Mouse (Mus musculus): ENCODE data around the gene Clps. TPM values are rescaled to one million over a fixed set of nuclear protein-coding genes. Genes with fewer than 3 reads are reported as not detected.

Gene Clps
- polyA plus RNA-seq, 1 experiment from 2014 or later, result not detected

- ATAC-seq (ENCODE audit: insufficient number of reproducible peaks, low FRiP score, low TSS enrichment, low read depth) (no peak), DNase-seq (ENCODE audit: low spot score) (no peak)
- 0 out of 2 replicates have a peak, but pooled peaks cover 2% of the 10 kb centered on the region for H3K27me3 ChIP-seq (ENCODE audit: control insufficient read depth, insufficient read depth, low read length)
- no peaks in the 10 kb centered on the region for H3K9me3 ChIP-seq (ENCODE audit: control insufficient read depth, low read length)
- no peak overlapping the region for H3K27ac ChIP-seq (replicated peaks; ENCODE audit: low read depth, low read length)
- WGBS, result 48% methylated on average over 12 of the region's 12 CpGs
- peaks cover 6% of the 10 kb centered on the region; the same call in 1 of the 2 replicates for H3K4me1 ChIP-seq (ENCODE audit: control insufficient read depth, insufficient read depth, low read length)
- H3K36me3 ChIP-seq (ENCODE audit: control insufficient read depth, insufficient read depth, low read length), result no peaks in the 10 kb centered on the region
- H3K4me2 ChIP-seq (ENCODE audit: low read depth, severe bottlenecking), result 0 out of 2 replicates have a peak overlapping the region, but pooled peaks have one; percentile 1
- no peak overlapping the region for H3K4me3 ChIP-seq (ENCODE audit: low read depth, low read length)
- H3K9ac ChIP-seq (ENCODE audit: low read length), result no peak overlapping the region
Observed at GRCm38 (mm10) chr17:28527184-28528042, 33.2 kb downstream of the Clps start.

DNA sequence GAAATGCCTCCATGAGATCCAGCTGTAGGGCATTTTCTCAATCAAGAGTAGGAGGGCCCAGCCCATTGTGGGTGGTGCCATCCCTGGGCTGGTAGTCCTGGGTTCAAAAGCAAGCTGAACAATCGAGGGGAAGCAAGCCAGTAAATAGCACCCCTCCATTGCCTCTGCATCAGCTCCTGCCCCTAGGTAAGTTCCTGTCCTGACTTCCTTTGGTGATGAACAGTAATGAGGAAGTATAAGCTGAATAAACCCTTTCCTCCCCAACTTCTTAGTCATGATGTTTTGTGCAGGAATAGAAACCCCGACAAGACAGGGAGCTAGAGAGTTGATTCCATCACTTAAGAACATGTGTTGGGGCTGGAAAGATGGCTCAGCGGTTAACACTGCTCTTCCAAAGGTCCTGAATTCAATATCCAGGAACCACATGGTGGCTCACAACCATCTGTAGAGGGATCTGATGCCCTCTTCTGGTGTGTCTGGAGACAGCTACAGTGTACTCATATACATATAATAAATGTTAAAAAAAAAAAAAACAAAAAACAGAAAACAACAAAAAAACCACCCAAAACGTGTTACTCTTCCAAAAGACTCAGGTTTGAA, 35.6 kb downstream of the Clps start:
- no peak overlapping the region for H3K9ac ChIP-seq (ENCODE audit: low read length)

GRCm38 (mm10) chr17:28524009-28524695, 36.4 kb downstream of the Clps start:
- DNase-seq (ENCODE audit: low spot score), result no peak
- Histone ChIP-seq H3K27ac (replicated peaks; ENCODE audit: low read depth, low read length) (no peak overlapping the region), H3K36me3 (ENCODE audit: control insufficient read depth, insufficient read depth, low read length) (no peaks in the 10 kb centered on the region), H3K27me3 (ENCODE audit: control insufficient read depth, insufficient read depth, low read length) (0 out of 2 replicates have a peak, but pooled peaks cover 2% of the 10 kb centered on the region), H3K9me3 (ENCODE audit: control insufficient read depth, low read length) (no peaks in the 10 kb centered on the region), H3K9ac (ENCODE audit: low read length) (no peak overlapping the region), H3K4me2 (ENCODE audit: low read depth, severe bottlenecking) (peak overlapping the region; percentile 87; the same call in 1 of the 2 replicates), H3K4me3 (ENCODE audit: low read depth, low read length) (no peak overlapping the region), H3K4me1 (ENCODE audit: control insufficient read depth, insufficient read depth, low read length) (peaks cover 8% of the 10 kb centered on the region)
- ATAC-seq (ENCODE audit: insufficient number of reproducible peaks, low FRiP score, low TSS enrichment, low read depth), result no peak
- 82% methylated on average over 23 of the region's 23 CpGs for WGBS

More for the DNA sequence above, 35.6 kb downstream of the Clps start:
- Histone ChIP-seq H3K4me2 (ENCODE audit: low read depth, severe bottlenecking) (no peak overlapping the region), H3K27me3 (ENCODE audit: control insufficient read depth, insufficient read depth, low read length) (0 out of 2 replicates have a peak, but pooled peaks cover 2% of the 10 kb centered on the region), H3K36me3 (ENCODE audit: control insufficient read depth, insufficient read depth, low read length) (no peaks in the 10 kb centered on the region), H3K9me3 (ENCODE audit: control insufficient read depth, low read length) (no peaks in the 10 kb centered on the region), H3K4me1 (ENCODE audit: control insufficient read depth, insufficient read depth, low read length) (peaks cover 8% of the 10 kb centered on the region), H3K4me3 (ENCODE audit: low read depth, low read length) (no peak overlapping the region), H3K27ac (replicated peaks; ENCODE audit: low read depth, low read length) (no peak overlapping the region)
- DNase-seq (ENCODE audit: low spot score), result no peak
- no peak for ATAC-seq (ENCODE audit: insufficient number of reproducible peaks, low FRiP score, low TSS enrichment, low read depth)
- WGBS, result 73% methylated on average over 4 of the region's 4 CpGs

DNA sequence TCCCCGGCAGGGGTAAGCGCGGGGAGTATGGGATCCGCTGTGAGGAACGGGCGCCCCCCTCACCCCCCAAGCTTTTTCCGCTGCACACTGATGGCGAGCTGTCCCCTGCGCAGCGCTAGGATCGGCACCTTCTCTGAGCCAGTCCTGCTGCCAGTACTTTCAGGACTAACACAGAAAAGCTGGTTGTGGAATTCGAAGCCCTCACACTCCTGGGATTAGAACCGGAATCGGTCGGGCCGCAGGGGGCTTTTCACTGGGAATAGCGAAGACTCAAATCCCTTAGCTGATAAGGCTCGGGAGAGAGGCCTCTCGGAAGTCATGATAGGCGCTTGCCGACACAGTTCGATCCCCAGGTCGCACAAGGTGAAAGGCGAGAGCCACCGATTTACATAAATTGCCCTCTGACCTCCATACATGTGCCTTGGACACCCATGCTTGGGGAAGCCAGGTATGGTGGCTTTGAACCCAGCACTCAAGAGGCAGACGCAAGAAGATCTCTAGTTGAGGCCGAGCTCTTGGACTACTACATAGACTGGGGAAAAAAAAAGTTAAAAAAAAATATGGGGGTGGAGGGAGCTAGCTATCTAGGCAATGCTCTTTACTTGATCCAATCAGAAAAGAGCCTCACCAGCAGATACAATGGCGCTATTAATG, 37.1 kb downstream of the Clps start:
- Histone ChIP-seq H3K4me3 (ENCODE audit: low read depth, low read length) (peak overlapping the region; percentile 67), H3K9me3 (ENCODE audit: control insufficient read depth, low read length) (no peaks in the 10 kb centered on the region), H3K36me3 (ENCODE audit: control insufficient read depth, insufficient read depth, low read length) (no peaks in the 10 kb centered on the region), H3K27me3 (ENCODE audit: control insufficient read depth, insufficient read depth, low read length) (0 out of 2 replicates have a peak, but pooled peaks cover 9% of the 10 kb centered on the region), H3K9ac (ENCODE audit: low read length) (peak overlapping the region; percentile 58), H3K4me1 (ENCODE audit: control insufficient read depth, insufficient read depth, low read length) (peaks cover 8% of the 10 kb centered on the region), H3K27ac (replicated peaks; ENCODE audit: low read depth, low read length) (peak overlapping the region; percentile 82), H3K4me2 (ENCODE audit: low read depth, severe bottlenecking) (peak overlapping the region; percentile 87)
- DNase-seq (ENCODE audit: low spot score) (no peak), ATAC-seq (ENCODE audit: insufficient number of reproducible peaks, low FRiP score, low TSS enrichment, low read depth) (no peak; the same call in 1 of the 2 replicates)
- WGBS, result 5% methylated on average over 28 of the region's 28 CpGs

- no peaks in the 10 kb centered on the region for H3K9me3 ChIP-seq (ENCODE audit: control insufficient read depth, low read length)
- H3K9ac ChIP-seq (ENCODE audit: low read length), result peak overlapping the region; percentile 76
- H3K4me3 ChIP-seq (ENCODE audit: low read depth, low read length), result peak overlapping the region; percentile 67
- WGBS, result under 1% methylated on average over 50 of the region's 66 CpGs
- peak; percentile 78 for ATAC-seq (ENCODE audit: insufficient number of reproducible peaks, low FRiP score, low TSS enrichment, low read depth)
- H3K36me3 ChIP-seq (ENCODE audit: control insufficient read depth, insufficient read depth, low read length), result no peaks in the 10 kb centered on the region
- H3K27ac ChIP-seq (replicated peaks; ENCODE audit: low read depth, low read length), result peak overlapping the region; percentile 82
- H3K4me2 ChIP-seq (ENCODE audit: low read depth, severe bottlenecking), result peak overlapping the region; percentile 87
- H3K27me3 ChIP-seq (ENCODE audit: control insufficient read depth, insufficient read depth, low read length), result 0 out of 2 replicates have a peak, but pooled peaks cover 13% of the 10 kb centered on the region
- peaks cover 8% of the 10 kb centered on the region for H3K4me1 ChIP-seq (ENCODE audit: control insufficient read depth, insufficient read depth, low read length)
- peak; percentile 90 for DNase-seq (ENCODE audit: low spot score)
Observed at GRCm38 (mm10) chr17:28522623-28523354, 37.8 kb downstream of the Clps start.

GRCm38 (mm10) chr17:28521920-28522319, 38.6 kb downstream of the Clps start:
- no peak overlapping the region for H3K9ac ChIP-seq (ENCODE audit: low read length)
- 28% methylated on average over 6 of the region's 6 CpGs for WGBS
- 0 out of 2 replicates have a peak, but pooled peaks cover 14% of the 10 kb centered on the region for H3K27me3 ChIP-seq (ENCODE audit: control insufficient read depth, insufficient read depth, low read length)

GRCm38 (mm10) chr17:28521071-28521726, 39.4 kb downstream of the Clps start:
- H3K9ac ChIP-seq (ENCODE audit: low read length), result no peak overlapping the region
- peaks cover 5% of the 10 kb centered on the region for H3K4me1 ChIP-seq (ENCODE audit: control insufficient read depth, insufficient read depth, low read length)
- WGBS, result 57% methylated on average over 5 of the region's 5 CpGs
- no peak overlapping the region for H3K4me2 ChIP-seq (ENCODE audit: low read depth, severe bottlenecking)
- H3K4me3 ChIP-seq (ENCODE audit: low read depth, low read length), result no peak overlapping the region
- DNase-seq (ENCODE audit: low spot score), result no peak
- ATAC-seq (ENCODE audit: insufficient number of reproducible peaks, low FRiP score, low TSS enrichment, low read depth), result no peak
- H3K36me3 ChIP-seq (ENCODE audit: control insufficient read depth, insufficient read depth, low read length), result no peaks in the 10 kb centered on the region
- no peaks in the 10 kb centered on the region for H3K9me3 ChIP-seq (ENCODE audit: control insufficient read depth, low read length)
- H3K27me3 ChIP-seq (ENCODE audit: control insufficient read depth, insufficient read depth, low read length), result 0 out of 2 replicates have a peak, but pooled peaks cover 14% of the 10 kb centered on the region
- H3K27ac ChIP-seq (replicated peaks; ENCODE audit: low read depth, low read length), result no peak overlapping the region

More at GRCm38 (mm10) chr17:28521920-28522319, 38.6 kb downstream of the Clps start:
- DNase-seq (ENCODE audit: low spot score) (no peak), ATAC-seq (ENCODE audit: insufficient number of reproducible peaks, low FRiP score, low TSS enrichment, low read depth) (no peak)
- H3K4me3 ChIP-seq (ENCODE audit: low read depth, low read length), result no peak overlapping the region
- peaks cover 5% of the 10 kb centered on the region for H3K4me1 ChIP-seq (ENCODE audit: control insufficient read depth, insufficient read depth, low read length)
- H3K4me2 ChIP-seq (ENCODE audit: low read depth, severe bottlenecking), result peak overlapping the region; percentile 87
- H3K36me3 ChIP-seq (ENCODE audit: control insufficient read depth, insufficient read depth, low read length), result no peaks in the 10 kb centered on the region
- no peaks in the 10 kb centered on the region for H3K9me3 ChIP-seq (ENCODE audit: control insufficient read depth, low read length)
- H3K27ac ChIP-seq (replicated peaks; ENCODE audit: low read depth, low read length), result no peak overlapping the region
